Mouse (Mus musculus): ENCODE measurements around the gene Sik3. TPM values are rescaled to one million over a fixed set of nuclear protein-coding genes. Genes with fewer than 3 reads are reported as not detected.

The Sik3 gene
- polyA plus RNA-seq, 1 experiment from 2014 or later: 1.7 TPM

GRCm38 (mm10) chr9:46185191-46185590 is 172.6 kb downstream of the Sik3 start:
- no peaks in the 10 kb centered on the region for H3K9me3 ChIP-seq (replicated peaks; ENCODE audit: control insufficient read depth, low read length)
- no peak overlapping the region for H3K27ac ChIP-seq (ENCODE audit: low read length)
- no peaks in the 10 kb centered on the region for H3K27me3 ChIP-seq (ENCODE audit: control insufficient read depth, insufficient read depth, low read depth, low read length)
- ATAC-seq (ENCODE audit: low read depth): no peak
- no peak overlapping the region for H3K4me3 ChIP-seq (ENCODE audit: low read depth, low read length)
- no peak overlapping the region for H3K9ac ChIP-seq (ENCODE audit: low read depth, low read length)
- no peak overlapping the region for H3K4me2 ChIP-seq (ENCODE audit: low read depth, low read length)
- H3K36me3 ChIP-seq (ENCODE audit: control insufficient read depth, insufficient read depth): no peaks in the 10 kb centered on the region
- WGBS (ENCODE audit: insufficient replicate concordance): 4% methylated on average over 2 of the region's 2 CpGs
- H3K4me1 ChIP-seq (ENCODE audit: control insufficient read depth, low read depth, low read length): no peaks in the 10 kb centered on the region

GRCm38 (mm10) chr9:46186387-46186786 is 173.8 kb downstream of the Sik3 start:
- H3K4me2 ChIP-seq (ENCODE audit: low read depth, low read length): no peak overlapping the region
- no peaks in the 10 kb centered on the region for H3K27me3 ChIP-seq (ENCODE audit: control insufficient read depth, insufficient read depth, low read depth, low read length)
- no peak for ATAC-seq (ENCODE audit: low read depth)
- no peak overlapping the region for H3K27ac ChIP-seq (ENCODE audit: low read length)
- no peaks in the 10 kb centered on the region for H3K4me1 ChIP-seq (ENCODE audit: control insufficient read depth, low read depth, low read length)
- 73% methylated on average over 1 of the region's 1 CpGs for WGBS (ENCODE audit: insufficient replicate concordance)
- H3K9ac ChIP-seq (ENCODE audit: low read depth, low read length): no peak overlapping the region
- H3K36me3 ChIP-seq (ENCODE audit: control insufficient read depth, insufficient read depth): no peaks in the 10 kb centered on the region
- H3K4me3 ChIP-seq (ENCODE audit: low read depth, low read length): no peak overlapping the region
- no peaks in the 10 kb centered on the region for H3K9me3 ChIP-seq (replicated peaks; ENCODE audit: control insufficient read depth, low read length)

GRCm38 (mm10) chr9:46188370-46188769 is 175.8 kb downstream of the Sik3 start:
- Histone ChIP-seq H3K9ac (ENCODE audit: low read depth, low read length) (no peak overlapping the region), H3K4me1 (ENCODE audit: control insufficient read depth, low read depth, low read length) (no peaks in the 10 kb centered on the region), H3K9me3 (replicated peaks; ENCODE audit: control insufficient read depth, low read length) (no peaks in the 10 kb centered on the region), H3K36me3 (ENCODE audit: control insufficient read depth, insufficient read depth) (no peaks in the 10 kb centered on the region), H3K4me3 (ENCODE audit: low read depth, low read length) (no peak overlapping the region), H3K27ac (ENCODE audit: low read length) (no peak overlapping the region), H3K27me3 (ENCODE audit: control insufficient read depth, insufficient read depth, low read depth, low read length) (no peaks in the 10 kb centered on the region), H3K4me2 (ENCODE audit: low read depth, low read length) (no peak overlapping the region)
- no peak for ATAC-seq (ENCODE audit: low read depth)
- 76% methylated on average over 4 of the region's 4 CpGs for WGBS (ENCODE audit: insufficient replicate concordance)

- H3K36me3 ChIP-seq (ENCODE audit: control insufficient read depth, insufficient read depth): no peaks in the 10 kb centered on the region
- H3K9ac ChIP-seq (ENCODE audit: low read depth, low read length): no peak overlapping the region
- H3K9me3 ChIP-seq (replicated peaks; ENCODE audit: control insufficient read depth, low read length): no peaks in the 10 kb centered on the region
- 80% methylated on average over 5 of the region's 5 CpGs for WGBS (ENCODE audit: insufficient replicate concordance)
- H3K27me3 ChIP-seq (ENCODE audit: control insufficient read depth, insufficient read depth, low read depth, low read length): no peaks in the 10 kb centered on the region
- H3K4me3 ChIP-seq (ENCODE audit: low read depth, low read length): no peak overlapping the region
- no peak for ATAC-seq (ENCODE audit: low read depth)
- no peak overlapping the region for H3K27ac ChIP-seq (ENCODE audit: low read length)
- H3K4me1 ChIP-seq (ENCODE audit: control insufficient read depth, low read depth, low read length): no peaks in the 10 kb centered on the region
- no peak overlapping the region for H3K4me2 ChIP-seq (ENCODE audit: low read depth, low read length)
Measured at GRCm38 (mm10) chr9:46188956-46189355, 176.3 kb downstream of the Sik3 start.

GRCm38 (mm10) chr9:46189381-46189780 is 176.8 kb downstream of the Sik3 start:
- Histone ChIP-seq H3K27ac (ENCODE audit: low read length) (no peak overlapping the region), H3K9me3 (replicated peaks; ENCODE audit: control insufficient read depth, low read length) (no peaks in the 10 kb centered on the region), H3K4me3 (ENCODE audit: low read depth, low read length) (no peak overlapping the region), H3K4me1 (ENCODE audit: control insufficient read depth, low read depth, low read length) (no peaks in the 10 kb centered on the region), H3K4me2 (ENCODE audit: low read depth, low read length) (no peak overlapping the region), H3K36me3 (ENCODE audit: control insufficient read depth, insufficient read depth) (no peaks in the 10 kb centered on the region), H3K9ac (ENCODE audit: low read depth, low read length) (no peak overlapping the region), H3K27me3 (ENCODE audit: control insufficient read depth, insufficient read depth, low read depth, low read length) (no peaks in the 10 kb centered on the region)
- WGBS (ENCODE audit: insufficient replicate concordance): 77% methylated on average over 10 of the region's 10 CpGs
- ATAC-seq (ENCODE audit: low read depth): no peak

GRCm38 (mm10) chr9:46191234-46191633 is 178.6 kb downstream of the Sik3 start:
- no peaks in the 10 kb centered on the region for H3K9me3 ChIP-seq (replicated peaks; ENCODE audit: control insufficient read depth, low read length)
- H3K4me1 ChIP-seq (ENCODE audit: control insufficient read depth, low read depth, low read length): no peaks in the 10 kb centered on the region
- no peaks in the 10 kb centered on the region for H3K36me3 ChIP-seq (ENCODE audit: control insufficient read depth, insufficient read depth)
- ATAC-seq (ENCODE audit: low read depth): no peak
- H3K27me3 ChIP-seq (ENCODE audit: control insufficient read depth, insufficient read depth, low read depth, low read length): no peaks in the 10 kb centered on the region
- H3K4me3 ChIP-seq (ENCODE audit: low read depth, low read length): no peak overlapping the region
- H3K4me2 ChIP-seq (ENCODE audit: low read depth, low read length): no peak overlapping the region
- no peak overlapping the region for H3K27ac ChIP-seq (ENCODE audit: low read length)
- no peak overlapping the region for H3K9ac ChIP-seq (ENCODE audit: low read depth, low read length)
- WGBS (ENCODE audit: insufficient replicate concordance): 63% methylated on average over 8 of the region's 8 CpGs

GRCm38 (mm10) chr9:46191644-46192043 is 179.0 kb downstream of the Sik3 start:
- Histone ChIP-seq H3K27ac (ENCODE audit: low read length) (no peak overlapping the region), H3K4me2 (ENCODE audit: low read depth, low read length) (no peak overlapping the region), H3K4me1 (ENCODE audit: control insufficient read depth, low read depth, low read length) (no peaks in the 10 kb centered on the region; the same call in 1 of the 2 replicates), H3K9ac (ENCODE audit: low read depth, low read length) (no peak overlapping the region), H3K36me3 (ENCODE audit: control insufficient read depth, insufficient read depth) (no peaks in the 10 kb centered on the region), H3K27me3 (ENCODE audit: control insufficient read depth, insufficient read depth, low read depth, low read length) (no peaks in the 10 kb centered on the region), H3K4me3 (ENCODE audit: low read depth, low read length) (no peak overlapping the region), H3K9me3 (replicated peaks; ENCODE audit: control insufficient read depth, low read length) (no peaks in the 10 kb centered on the region)
- WGBS (ENCODE audit: insufficient replicate concordance): 34% methylated on average over 1 of the region's 1 CpGs
- no peak for ATAC-seq (ENCODE audit: low read depth)

- no peaks in the 10 kb centered on the region; the same call in 1 of the 2 replicates for H3K4me1 ChIP-seq (ENCODE audit: control insufficient read depth, low read depth, low read length)
- no peaks in the 10 kb centered on the region for H3K36me3 ChIP-seq (ENCODE audit: control insufficient read depth, insufficient read depth)
- WGBS (ENCODE audit: insufficient replicate concordance): 71% methylated on average over 6 of the region's 6 CpGs
- no peaks in the 10 kb centered on the region for H3K9me3 ChIP-seq (replicated peaks; ENCODE audit: control insufficient read depth, low read length)
- H3K4me2 ChIP-seq (ENCODE audit: low read depth, low read length): no peak overlapping the region
- H3K27ac ChIP-seq (ENCODE audit: low read length): no peak overlapping the region
- no peak for ATAC-seq (ENCODE audit: low read depth)
- H3K27me3 ChIP-seq (ENCODE audit: control insufficient read depth, insufficient read depth, low read depth, low read length): no peaks in the 10 kb centered on the region
- no peak overlapping the region for H3K4me3 ChIP-seq (ENCODE audit: low read depth, low read length)
- no peak overlapping the region for H3K9ac ChIP-seq (ENCODE audit: low read depth, low read length)
Measured at GRCm38 (mm10) chr9:46192642-46193041, 180.0 kb downstream of the Sik3 start.

- 72% methylated on average over 9 of the region's 9 CpGs for WGBS (ENCODE audit: insufficient replicate concordance)
- no peak for ATAC-seq (ENCODE audit: low read depth)
- H3K27ac ChIP-seq (ENCODE audit: low read length): no peak overlapping the region
- H3K36me3 ChIP-seq (ENCODE audit: control insufficient read depth, insufficient read depth): 0 out of 2 replicates have a peak, but pooled peaks cover 5% of the 10 kb centered on the region
- no peak overlapping the region for H3K9ac ChIP-seq (ENCODE audit: low read depth, low read length)
- no peaks in the 10 kb centered on the region for H3K9me3 ChIP-seq (replicated peaks; ENCODE audit: control insufficient read depth, low read length)
- H3K4me2 ChIP-seq (ENCODE audit: low read depth, low read length): no peak overlapping the region
- no peak overlapping the region for H3K4me3 ChIP-seq (ENCODE audit: low read depth, low read length)
- H3K27me3 ChIP-seq (ENCODE audit: control insufficient read depth, insufficient read depth, low read depth, low read length): no peaks in the 10 kb centered on the region
- H3K4me1 ChIP-seq (ENCODE audit: control insufficient read depth, low read depth, low read length): no peaks in the 10 kb centered on the region; the same call in 1 of the 2 replicates
Measured at GRCm38 (mm10) chr9:46194809-46195208, 182.2 kb downstream of the Sik3 start.
